Mouse (Mus musculus): Measurements from ENCODE around the gene Gjb2. TPM values are rescaled to one million over a fixed set of nuclear protein-coding genes. Genes with fewer than 3 reads are reported as not detected.

The Gjb2 gene
- polyA plus RNA-seq, 2 experiments: 39.1 to 102 TPM

- Histone ChIP-seq H3K9ac (ENCODE audit: low read depth, low read length, severe bottlenecking) (no peak overlapping the region), H3K27me3 (ENCODE audit: control insufficient read depth, insufficient read depth, low read length) (no peaks in the 10 kb centered on the region), H3K4me1 (ENCODE audit: control insufficient read depth, insufficient read depth, low read length) (0 out of 2 replicates have a peak, but pooled peaks cover 2% of the 10 kb centered on the region), H3K4me3 (replicated peaks; ENCODE audit: low read length) (no peak overlapping the region), H3K9me3 (ENCODE audit: control insufficient read depth, low read length) (no peaks in the 10 kb centered on the region), H3K4me2 (replicated peaks; ENCODE audit: low read depth, low read length, severe bottlenecking) (no peak overlapping the region), H3K36me3 (ENCODE audit: control insufficient read depth, insufficient read depth, low read length) (no peaks in the 10 kb centered on the region), H3K27ac (replicated peaks; ENCODE audit: low read depth, low read length) (no peak overlapping the region)
- 76% methylated on average over 4 of the region's 4 CpGs for WGBS
- no peak for TF ChIP-seq POLR2A (IDR thresholded peaks at IDR 0.05; ENCODE audit: borderline replicate concordance, extremely low read depth, insufficient read depth, insufficient read length)
- DNase-seq (ENCODE audit: low spot score) (no peak), ATAC-seq (ENCODE audit: low FRiP score, low read depth) (no peak)
Measured at GRCm38 (mm10) chr14:57095855-57096254, 8.6 kb downstream of the Gjb2 start.

GRCm38 (mm10) chr14:57093029-57093428 is 11.5 kb downstream of the Gjb2 start:
- TF ChIP-seq POLR2A (IDR thresholded peaks at IDR 0.05; ENCODE audit: borderline replicate concordance, extremely low read depth, insufficient read depth, insufficient read length): no peak
- DNase-seq (ENCODE audit: low spot score) (no peak), ATAC-seq (ENCODE audit: low FRiP score, low read depth) (no peak)
- WGBS: 11% methylated on average over 7 of the region's 8 CpGs
- Histone ChIP-seq H3K27me3 (ENCODE audit: control insufficient read depth, insufficient read depth, low read length) (no peaks in the 10 kb centered on the region), H3K4me1 (ENCODE audit: control insufficient read depth, insufficient read depth, low read length) (no peaks in the 10 kb centered on the region), H3K9me3 (ENCODE audit: control insufficient read depth, low read length) (no peaks in the 10 kb centered on the region), H3K36me3 (ENCODE audit: control insufficient read depth, insufficient read depth, low read length) (no peaks in the 10 kb centered on the region), H3K4me2 (replicated peaks; ENCODE audit: low read depth, low read length, severe bottlenecking) (no peak overlapping the region), H3K4me3 (replicated peaks; ENCODE audit: low read length) (no peak overlapping the region), H3K27ac (replicated peaks; ENCODE audit: low read depth, low read length) (no peak overlapping the region), H3K9ac (ENCODE audit: low read depth, low read length, severe bottlenecking) (no peak overlapping the region)

- TF ChIP-seq POLR2A (IDR thresholded peaks at IDR 0.05; ENCODE audit: borderline replicate concordance, extremely low read depth, insufficient read depth, insufficient read length): no peak
- 56% methylated on average over 2 of the region's 2 CpGs for WGBS
- no peaks in the 10 kb centered on the region for H3K4me1 ChIP-seq (ENCODE audit: control insufficient read depth, insufficient read depth, low read length)
- no peak for ATAC-seq (ENCODE audit: low FRiP score, low read depth)
- H3K27me3 ChIP-seq (ENCODE audit: control insufficient read depth, insufficient read depth, low read length): no peaks in the 10 kb centered on the region
- no peak overlapping the region for H3K27ac ChIP-seq (replicated peaks; ENCODE audit: low read depth, low read length)
- H3K9ac ChIP-seq (ENCODE audit: low read depth, low read length, severe bottlenecking): no peak overlapping the region
- no peak for DNase-seq (ENCODE audit: low spot score)
- H3K4me2 ChIP-seq (replicated peaks; ENCODE audit: low read depth, low read length, severe bottlenecking): no peak overlapping the region
- no peaks in the 10 kb centered on the region for H3K9me3 ChIP-seq (ENCODE audit: control insufficient read depth, low read length)
- H3K36me3 ChIP-seq (ENCODE audit: control insufficient read depth, insufficient read depth, low read length): no peaks in the 10 kb centered on the region
- H3K4me3 ChIP-seq (replicated peaks; ENCODE audit: low read length): no peak overlapping the region
Measured at GRCm38 (mm10) chr14:57090001-57090400, 14.5 kb downstream of the Gjb2 start.

DNA sequence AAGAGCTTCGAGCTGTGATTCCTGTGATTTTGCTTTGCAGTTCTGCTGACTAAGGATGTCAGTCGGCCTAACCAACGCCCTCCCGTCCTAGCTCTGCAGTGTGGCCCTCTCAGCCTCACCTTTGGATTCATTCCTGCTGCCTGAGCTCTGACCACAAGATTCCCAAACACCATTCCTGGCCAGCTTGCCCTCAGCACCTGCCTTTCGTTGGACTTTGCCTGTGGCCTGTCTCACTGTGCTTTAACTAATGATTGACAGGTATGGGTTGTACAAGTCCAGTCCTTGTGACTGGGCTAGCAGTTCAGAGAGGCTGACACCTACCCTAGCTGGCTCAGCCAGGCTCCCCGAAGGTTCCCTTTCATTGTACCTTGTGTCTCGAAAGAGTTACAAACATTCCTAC is 15.4 kb downstream of the Gjb2 start:
- 84% methylated on average over 7 of the region's 7 CpGs for WGBS

DNA sequence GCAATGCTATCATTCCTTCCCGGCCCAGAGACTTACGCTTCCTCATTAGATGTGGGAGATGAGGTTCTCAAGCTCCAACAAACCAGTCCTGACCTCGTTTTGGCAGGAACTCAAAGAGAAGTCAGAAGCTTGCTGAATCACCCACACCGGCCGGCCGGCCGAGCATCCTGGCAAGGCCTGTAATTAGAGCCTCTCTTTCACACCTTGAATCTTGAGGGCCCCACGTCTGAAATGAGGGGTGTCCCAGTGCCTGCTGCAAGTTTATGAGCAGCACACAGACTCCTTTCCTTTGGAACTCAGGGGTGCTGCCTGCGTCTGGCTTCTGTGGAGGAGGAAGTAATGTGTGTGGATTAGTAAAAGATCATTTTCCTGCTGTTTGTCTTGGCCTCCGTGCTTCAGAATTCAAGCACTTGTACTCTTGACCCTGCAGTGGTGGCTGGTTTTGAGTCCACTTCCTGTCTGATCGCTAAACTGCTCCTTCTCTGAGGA is 20.3 kb downstream of the Gjb2 start:
- no peak overlapping the region for H3K9ac ChIP-seq (ENCODE audit: low read depth, low read length, severe bottlenecking)
- peaks cover 14% of the 10 kb centered on the region for H3K4me1 ChIP-seq (ENCODE audit: control insufficient read depth, insufficient read depth, low read length)
- no peaks in the 10 kb centered on the region for H3K9me3 ChIP-seq (ENCODE audit: control insufficient read depth, low read length)
- no peak for TF ChIP-seq POLR2A (IDR thresholded peaks at IDR 0.05; ENCODE audit: borderline replicate concordance, extremely low read depth, insufficient read depth, insufficient read length)
- H3K4me3 ChIP-seq (replicated peaks; ENCODE audit: low read length): no peak overlapping the region
- DNase-seq (ENCODE audit: low spot score) (peak; percentile 41), ATAC-seq (ENCODE audit: low FRiP score, low read depth) (peak; percentile 65)
- WGBS: 11% methylated on average over 11 of the region's 11 CpGs
- 0 out of 2 replicates have a peak overlapping the region, but pooled peaks have one; percentile 4 for H3K4me2 ChIP-seq (replicated peaks; ENCODE audit: low read depth, low read length, severe bottlenecking)
- no peaks in the 10 kb centered on the region for H3K27me3 ChIP-seq (ENCODE audit: control insufficient read depth, insufficient read depth, low read length)
- H3K36me3 ChIP-seq (ENCODE audit: control insufficient read depth, insufficient read depth, low read length): no peaks in the 10 kb centered on the region
- no peak overlapping the region for H3K27ac ChIP-seq (replicated peaks; ENCODE audit: low read depth, low read length)

More for the DNA sequence above, 15.4 kb downstream of the Gjb2 start:
- DNase-seq (ENCODE audit: low spot score): no peak
- Histone ChIP-seq H3K4me2 (replicated peaks; ENCODE audit: low read depth, low read length, severe bottlenecking) (no peak overlapping the region), H3K27me3 (ENCODE audit: control insufficient read depth, insufficient read depth, low read length) (no peaks in the 10 kb centered on the region), H3K27ac (replicated peaks; ENCODE audit: low read depth, low read length) (no peak overlapping the region), H3K4me3 (replicated peaks; ENCODE audit: low read length) (no peak overlapping the region), H3K36me3 (ENCODE audit: control insufficient read depth, insufficient read depth, low read length) (no peaks in the 10 kb centered on the region), H3K9me3 (ENCODE audit: control insufficient read depth, low read length) (no peaks in the 10 kb centered on the region), H3K4me1 (ENCODE audit: control insufficient read depth, insufficient read depth, low read length) (peaks cover 7% of the 10 kb centered on the region), H3K9ac (ENCODE audit: low read depth, low read length, severe bottlenecking) (no peak overlapping the region)
- TF ChIP-seq POLR2A (IDR thresholded peaks at IDR 0.05; ENCODE audit: borderline replicate concordance, extremely low read depth, insufficient read depth, insufficient read length): no peak
- no peak for ATAC-seq (ENCODE audit: low FRiP score, low read depth)

- Histone ChIP-seq H3K27ac (replicated peaks; ENCODE audit: low read depth, low read length) (no peak overlapping the region), H3K9ac (ENCODE audit: low read depth, low read length, severe bottlenecking) (no peak overlapping the region), H3K4me3 (replicated peaks; ENCODE audit: low read length) (no peak overlapping the region), H3K4me1 (ENCODE audit: control insufficient read depth, insufficient read depth, low read length) (peaks cover 14% of the 10 kb centered on the region), H3K36me3 (ENCODE audit: control insufficient read depth, insufficient read depth, low read length) (no peaks in the 10 kb centered on the region), H3K4me2 (replicated peaks; ENCODE audit: low read depth, low read length, severe bottlenecking) (no peak overlapping the region), H3K9me3 (ENCODE audit: control insufficient read depth, low read length) (no peaks in the 10 kb centered on the region), H3K27me3 (ENCODE audit: control insufficient read depth, insufficient read depth, low read length) (no peaks in the 10 kb centered on the region)
- ATAC-seq (ENCODE audit: low FRiP score, low read depth) (no peak), DNase-seq (ENCODE audit: low spot score) (no peak)
- no peak for TF ChIP-seq POLR2A (IDR thresholded peaks at IDR 0.05; ENCODE audit: borderline replicate concordance, extremely low read depth, insufficient read depth, insufficient read length)
- WGBS: 100% methylated on average over 1 of the region's 1 CpGs
Measured at GRCm38 (mm10) chr14:57082863-57083262, 21.6 kb downstream of the Gjb2 start.

Data from limb, embryonic 14.5 days (tissue).